Mouse (Mus musculus) kidney, adult 9 months (tissue): ENCODE data around the gene Rad9b.

Source experiments
- DNase-seq: peaks from one replicate; pipeline ENCODE4 v3.0.0; 2022

Gene Rad9b

GRCm38 (mm10) chr5:122310699-122311098 is 43.3 kb downstream of the Rad9b start:
- DNase-seq = no peak

GRCm38 (mm10) chr5:122306536-122306935 is 47.5 kb downstream of the Rad9b start:
- no peak for DNase-seq

GRCm38 (mm10) chr5:122305472-122305871 is 48.6 kb downstream of the Rad9b start:
- DNase-seq = peak; percentile 83

GRCm38 (mm10) chr5:122304541-122304940 is 49.5 kb downstream of the Rad9b start:
- DNase-seq = no peak

- no peak for DNase-seq
Measured at GRCm38 (mm10) chr5:122303937-122304336, 50.1 kb downstream of the Rad9b start.

- DNase-seq = peak; percentile 48
Measured at GRCm38 (mm10) chr5:122302810-122303745, 51.0 kb downstream of the Rad9b start.

- no peak for DNase-seq
Measured at GRCm38 (mm10) chr5:122300071-122300518, 53.9 kb downstream of the Rad9b start.

- peak; percentile 19 for DNase-seq
Measured at GRCm38 (mm10) chr5:122295113-122295935, 58.7 kb downstream of the Rad9b start.

GRCm38 (mm10) chr5:122294219-122294735 is 59.8 kb downstream of the Rad9b start:
- no peak for DNase-seq

GRCm38 (mm10) chr5:122293131-122293530 is 60.9 kb downstream of the Rad9b start:
- DNase-seq = no peak

GRCm38 (mm10) chr5:122291553-122292339 is 62.3 kb downstream of the Rad9b start:
- DNase-seq = no peak

- DNase-seq = no peak
Measured at GRCm38 (mm10) chr5:122291149-122291548, 62.9 kb downstream of the Rad9b start.

GRCm38 (mm10) chr5:122288147-122288811 is 65.8 kb downstream of the Rad9b start:
- no peak for DNase-seq

GRCm38 (mm10) chr5:122287026-122287425 is 67.0 kb downstream of the Rad9b start:
- DNase-seq = no peak

- no peak for DNase-seq
Measured at GRCm38 (mm10) chr5:122286191-122286590, 67.8 kb downstream of the Rad9b start.

GRCm38 (mm10) chr5:122285767-122286150 is 68.3 kb downstream of the Rad9b start:
- DNase-seq = no peak

- peak; percentile 63 for DNase-seq
Measured at GRCm38 (mm10) chr5:122285029-122285766, 68.8 kb downstream of the Rad9b start.

- peak; percentile 92 for DNase-seq
Measured at GRCm38 (mm10) chr5:122284183-122285028, 69.6 kb downstream of the Rad9b start, which contains the start of gene Pptc7. TSS of gene Pptc7 (plus strand) at chr5:122284365.

- no peak for DNase-seq
Measured at GRCm38 (mm10) chr5:122283828-122284182, 70.2 kb downstream of the Rad9b start.

GRCm38 (mm10) chr5:122280827-122281462 is 73.1 kb downstream of the Rad9b start:
- peak; percentile 77 for DNase-seq
